Mouse (Mus musculus) embryonic facial prominence, embryonic 15.5 days (tissue): ENCODE results near the gene Slc29a1. TPM values are rescaled to one million over a fixed set of nuclear protein-coding genes. Genes with fewer than 3 reads are reported as not detected.

Experiments
- ATAC-seq: fragments of 200-750 bp; cut with Nextera tagmentation; 2 replicates; pipeline ENCODE4 v1.8.0; 2017; ENCODE audit warnings: low read depth, moderate TSS enrichment; ENCODE audit not compliant: insufficient number of reproducible peaks, low FRiP score, low TSS enrichment
- H3K27ac ChIP-seq: fragments of 300-500 bp; sonication (generic); replicated peaks from 2 replicates; pipeline ENCODE4 v1.5.1; 2015; ENCODE audit warnings: mild to moderate bottlenecking, inconsistent platforms
- H3K27me3 ChIP-seq: fragments of 300-500 bp; sonication (generic); 2 replicates; pipeline ENCODE4 v1.6.1; 2015; ENCODE audit warnings: inconsistent platforms
- H3K36me3 ChIP-seq: fragments of 300-500 bp; sonication (generic); 2 replicates; pipeline ENCODE4 v1.6.1; 2015; ENCODE audit warnings: mild to moderate bottlenecking, inconsistent platforms
- H3K4me1 ChIP-seq: fragments of 300-500 bp; sonication (generic); 2 replicates; pipeline ENCODE4 v1.6.1; 2015; ENCODE audit warnings: inconsistent platforms
- H3K4me2 ChIP-seq: fragments of 300-500 bp; sonication (generic); replicated peaks from 2 replicates; pipeline ENCODE4 v1.6.1; 2015; ENCODE audit warnings: mild to moderate bottlenecking, inconsistent platforms
- H3K4me3 ChIP-seq: fragments of 300-500 bp; sonication (generic); replicated peaks from 2 replicates; pipeline ENCODE4 v1.5.1; 2015; ENCODE audit warnings: mild to moderate bottlenecking, inconsistent platforms
- H3K9ac ChIP-seq: fragments of 300-500 bp; sonication (generic); 2 replicates; pipeline ENCODE4 v1.6.1; 2015; ENCODE audit warnings: inconsistent platforms
- H3K9me3 ChIP-seq: fragments of 300-500 bp; sonication (generic); replicated peaks from 2 replicates; pipeline ENCODE4 v1.6.1; 2016; ENCODE audit warnings: inconsistent platforms
- WGBS: fragments of 180-500 bp; shearing (Covaris S2); methylation state at CpG from one replicate; pipeline ENCODE4 v1.1.7; 2015; 5-methylcytosine and 5-hydroxymethylcytosine counted together
- polyA plus RNA-seq: library from polyadenylated mRNA; unstranded; fragments of >200 nt; fragmentation: Nextera tagmentation; extraction: Ambion mirVana; gene quantifications from 2 replicates; pipeline ENCODE4 v1.2.1, GENCODE M21; 2015

Gene Slc29a1
- polyA plus RNA-seq, 1 experiment from 2014 or later: 92.7 TPM

DNA sequence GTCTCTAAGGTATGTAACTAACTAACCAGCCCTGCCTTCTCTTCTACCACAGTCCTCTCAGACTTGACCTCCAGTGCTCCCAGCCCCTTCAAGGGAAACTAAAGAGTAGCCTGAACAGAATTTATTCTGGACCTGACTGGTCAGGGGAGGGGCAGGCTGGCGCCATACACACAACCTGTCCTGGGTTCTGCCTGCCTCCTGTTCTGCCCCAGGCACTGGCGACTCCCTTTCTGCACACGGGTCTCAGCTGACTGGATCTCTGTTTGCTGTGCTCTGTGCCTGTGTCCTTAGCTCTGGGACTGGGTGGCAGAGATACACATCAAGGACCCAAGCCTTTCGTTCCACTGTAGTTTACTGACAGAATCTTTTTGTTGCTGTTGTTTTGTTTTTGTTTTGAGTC, 19.9 kb downstream of the Slc29a1 start:
- WGBS: 68% methylated on average over 4 of the region's 4 CpGs
- Histone ChIP-seq H3K9me3 (no peaks in the 10 kb centered on the region), H3K4me3 (no peak overlapping the region), H3K4me1 (peaks cover 24% of the 10 kb centered on the region), H3K27ac (no peak overlapping the region), H3K9ac (no peak overlapping the region), H3K27me3 (no peaks in the 10 kb centered on the region), H3K4me2 (no peak overlapping the region), H3K36me3 (no peaks in the 10 kb centered on the region)
- no peak for ATAC-seq

DNA sequence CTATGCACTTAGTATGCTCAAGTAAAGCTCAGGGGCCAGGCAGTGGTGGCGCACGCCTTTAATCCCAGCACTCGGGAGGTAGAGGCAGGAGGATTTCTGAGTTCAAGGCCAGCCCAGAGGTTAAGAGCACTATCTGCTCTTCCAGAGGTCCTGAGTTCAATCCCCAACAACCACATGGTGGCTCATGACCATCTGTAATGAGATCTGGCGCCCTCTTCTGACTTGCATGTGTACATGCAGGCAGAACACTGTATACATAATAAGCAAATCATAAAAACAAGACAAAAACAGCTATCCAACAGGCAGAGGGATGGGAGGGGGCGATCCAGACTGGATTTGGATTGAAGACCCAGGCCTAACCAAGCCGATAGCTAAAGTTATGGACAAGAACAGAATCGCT, 20.6 kb downstream of the Slc29a1 start:
- Histone ChIP-seq H3K36me3 (no peaks in the 10 kb centered on the region), H3K4me2 (no peak overlapping the region), H3K27ac (peak overlapping the region; percentile 77), H3K9me3 (no peaks in the 10 kb centered on the region), H3K4me3 (no peak overlapping the region), H3K27me3 (no peaks in the 10 kb centered on the region), H3K9ac (no peak overlapping the region), H3K4me1 (peaks cover 21% of the 10 kb centered on the region)
- 72% methylated on average over 7 of the region's 7 CpGs for WGBS
- no peak for ATAC-seq

DNA sequence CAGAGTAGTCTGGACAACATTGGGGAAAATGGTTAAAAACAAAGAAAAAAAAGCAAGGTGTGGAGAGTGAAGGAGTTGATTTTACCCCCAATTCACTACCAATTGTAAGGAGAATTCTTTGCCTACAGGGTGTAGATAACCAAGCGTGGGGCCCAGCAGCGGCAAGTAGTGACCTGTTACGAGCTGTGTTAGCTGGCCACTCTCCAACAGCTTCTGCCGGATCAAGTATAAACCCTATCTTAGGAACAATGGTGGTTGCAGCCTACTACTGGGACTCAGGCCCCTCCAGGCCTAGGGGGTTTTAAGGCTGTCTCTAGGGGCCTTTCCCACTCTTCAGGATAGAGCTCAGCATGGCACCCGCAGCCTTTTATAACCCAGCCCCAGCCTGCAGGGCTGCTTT, 21.2 kb downstream of the Slc29a1 start:
- Histone ChIP-seq H3K27me3 (no peaks in the 10 kb centered on the region), H3K9ac (no peak overlapping the region), H3K4me1 (peaks cover 21% of the 10 kb centered on the region), H3K4me3 (no peak overlapping the region), H3K9me3 (no peaks in the 10 kb centered on the region), H3K4me2 (no peak overlapping the region), H3K27ac (peak overlapping the region; percentile 77), H3K36me3 (no peaks in the 10 kb centered on the region)
- WGBS: 46% methylated on average over 5 of the region's 5 CpGs
- ATAC-seq: no peak

DNA sequence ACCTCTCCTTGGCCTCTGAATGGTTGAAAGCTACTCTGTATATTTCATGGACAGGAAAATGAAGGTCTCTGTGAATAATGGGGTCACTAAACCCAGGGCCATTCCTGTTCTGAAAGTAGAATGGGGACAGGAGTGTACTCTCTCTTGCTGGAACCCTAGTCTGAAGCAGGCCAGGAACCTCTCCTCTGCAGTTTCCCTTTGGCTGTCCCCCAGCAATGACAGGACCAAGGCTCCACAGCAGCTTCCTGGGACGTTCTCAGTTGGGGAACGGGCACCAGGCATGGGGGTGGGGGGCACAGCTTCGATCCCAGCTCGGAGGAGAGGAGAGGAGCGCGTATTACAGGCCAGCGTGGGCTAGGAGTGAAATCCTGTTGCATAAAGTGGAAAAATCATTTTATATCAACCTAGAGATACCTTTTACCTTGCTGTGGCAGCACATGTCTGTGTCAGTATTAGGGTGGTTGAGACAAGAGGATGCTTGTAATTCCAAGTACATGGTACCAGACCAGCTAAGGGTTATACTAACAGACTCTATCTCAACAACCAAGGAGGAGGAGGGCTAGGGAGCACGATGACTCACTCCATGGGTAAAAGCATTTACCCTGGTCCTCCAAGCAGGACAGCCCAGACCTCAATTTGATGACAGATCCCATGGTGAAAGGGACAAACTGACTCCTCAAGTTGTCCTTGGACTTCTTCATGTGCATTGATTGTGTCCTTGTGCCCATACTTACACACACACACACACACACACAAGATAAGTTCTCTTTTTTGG, 24.1 kb downstream of the Slc29a1 start:
- Histone ChIP-seq H3K27ac (peak overlapping the region; percentile 98), H3K27me3 (no peaks in the 10 kb centered on the region), H3K36me3 (peaks cover 16% of the 10 kb centered on the region), H3K9ac (no peak overlapping the region), H3K4me3 (no peak overlapping the region), H3K4me1 (peaks cover 30% of the 10 kb centered on the region), H3K4me2 (no peak overlapping the region), H3K9me3 (no peaks in the 10 kb centered on the region)
- ATAC-seq: no peak
- WGBS: 94% methylated on average over 8 of the region's 8 CpGs

DNA sequence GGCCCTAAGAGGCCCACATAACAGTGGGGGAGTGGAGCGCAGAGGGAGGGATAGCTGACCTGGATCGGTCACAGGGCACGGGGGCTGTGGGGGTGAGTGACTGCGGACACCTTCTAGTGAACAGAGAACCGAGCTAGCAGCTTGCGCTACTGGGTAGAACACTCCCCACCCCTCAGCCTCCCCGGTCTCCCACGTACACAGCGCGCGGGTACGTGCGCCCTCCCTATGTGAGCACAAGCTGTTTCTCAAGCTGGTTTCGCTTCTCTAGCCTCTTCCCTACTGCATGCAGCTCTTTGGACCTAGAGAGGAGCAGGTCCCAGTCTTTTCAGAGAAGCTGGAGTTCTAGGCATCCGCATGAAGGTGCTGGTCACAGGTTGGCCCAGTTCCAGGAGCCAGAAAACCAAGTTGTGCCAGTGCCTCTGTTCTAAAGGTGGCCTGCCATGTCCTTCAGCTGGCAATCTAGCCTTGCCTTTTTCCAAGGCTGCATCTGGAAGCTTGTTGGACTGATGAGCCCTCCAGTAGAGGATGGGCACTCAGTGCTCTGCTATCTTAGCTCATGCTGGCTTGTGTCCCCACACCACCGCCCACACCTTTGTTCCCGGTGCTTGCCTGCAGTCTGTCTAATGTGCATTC, 25.2 kb downstream of the Slc29a1 start:
- WGBS: 4% methylated on average over 17 of the region's 17 CpGs
- peaks cover 37% of the 10 kb centered on the region for H3K4me1 ChIP-seq
- H3K4me3 ChIP-seq: peak overlapping the region; percentile 96
- peaks cover 27% of the 10 kb centered on the region for H3K36me3 ChIP-seq
- no peaks in the 10 kb centered on the region for H3K27me3 ChIP-seq
- peak overlapping the region; percentile 75 for H3K4me2 ChIP-seq
- peak; percentile 58 for ATAC-seq
- H3K9me3 ChIP-seq: no peaks in the 10 kb centered on the region
- H3K9ac ChIP-seq: peak overlapping the region; percentile 67
- H3K27ac ChIP-seq: peak overlapping the region; percentile 98

DNA sequence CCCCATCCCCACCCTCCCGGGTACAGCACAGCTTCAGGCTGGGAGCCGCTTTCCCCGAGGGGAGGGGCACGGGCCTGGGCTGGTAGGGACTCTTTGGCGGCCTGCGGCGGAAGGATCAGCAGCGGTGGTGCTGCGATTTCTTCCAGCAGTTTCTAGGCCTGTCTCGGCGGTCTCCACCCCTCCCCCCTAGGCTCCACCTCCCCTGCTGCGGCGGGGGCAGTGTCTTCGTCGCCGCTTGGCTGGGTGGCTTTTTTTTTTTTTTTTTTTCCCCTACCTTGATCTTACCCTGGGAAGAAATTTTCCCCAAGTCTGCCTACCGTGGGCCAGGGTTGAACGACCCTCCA, 25.7 kb downstream of the Slc29a1 start:
- Histone ChIP-seq H3K27ac (peak overlapping the region; percentile 98), H3K9ac (peak overlapping the region; percentile 67), H3K4me3 (peak overlapping the region; percentile 96), H3K4me2 (peak overlapping the region; percentile 75), H3K9me3 (no peaks in the 10 kb centered on the region), H3K27me3 (no peaks in the 10 kb centered on the region), H3K4me1 (peaks cover 42% of the 10 kb centered on the region), H3K36me3 (peaks cover 32% of the 10 kb centered on the region)
- ATAC-seq: peak; percentile 78
- 0% methylated on average over 18 of the region's 18 CpGs for WGBS

DNA sequence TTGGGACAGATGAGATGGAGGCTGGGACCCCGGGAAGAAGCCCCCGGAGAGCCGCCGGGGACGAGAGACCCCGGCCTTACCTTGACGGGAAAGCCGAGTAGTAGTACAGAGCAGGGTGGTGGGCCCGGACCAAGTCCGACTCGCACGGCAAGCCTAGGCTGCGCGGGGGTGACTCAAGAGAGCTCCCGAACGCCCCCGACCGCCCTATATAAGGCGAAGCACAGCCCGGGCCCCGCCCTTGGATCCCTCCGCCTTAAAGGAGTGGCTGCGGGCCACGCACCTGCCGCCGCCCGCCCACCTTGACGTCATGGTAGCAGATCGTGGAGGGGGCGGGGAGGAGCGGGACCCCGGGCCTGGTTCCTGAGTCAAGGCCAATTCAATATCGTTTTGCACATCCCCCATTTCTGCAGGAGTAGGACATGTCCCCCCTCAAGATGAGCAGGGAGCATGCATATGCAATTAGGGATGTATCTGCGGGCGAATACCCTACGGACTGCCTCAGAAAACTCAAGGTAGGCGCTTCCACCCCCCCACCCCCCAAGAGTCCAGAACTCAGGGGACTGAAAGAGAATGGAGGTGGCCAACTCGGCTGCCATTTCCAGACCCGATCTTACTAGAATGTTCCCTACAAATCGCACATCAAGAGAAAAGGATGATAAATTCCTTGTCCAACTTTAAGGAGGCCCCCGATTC, 26.2 kb downstream of the Slc29a1 start, which contains the start of gene Hsp90ab1:
Gene Hsp90ab1 (minus strand): TSS at position 185 of the 693 bp plus-strand sequence.
- H3K27me3 ChIP-seq: no peaks in the 10 kb centered on the region

DNA sequence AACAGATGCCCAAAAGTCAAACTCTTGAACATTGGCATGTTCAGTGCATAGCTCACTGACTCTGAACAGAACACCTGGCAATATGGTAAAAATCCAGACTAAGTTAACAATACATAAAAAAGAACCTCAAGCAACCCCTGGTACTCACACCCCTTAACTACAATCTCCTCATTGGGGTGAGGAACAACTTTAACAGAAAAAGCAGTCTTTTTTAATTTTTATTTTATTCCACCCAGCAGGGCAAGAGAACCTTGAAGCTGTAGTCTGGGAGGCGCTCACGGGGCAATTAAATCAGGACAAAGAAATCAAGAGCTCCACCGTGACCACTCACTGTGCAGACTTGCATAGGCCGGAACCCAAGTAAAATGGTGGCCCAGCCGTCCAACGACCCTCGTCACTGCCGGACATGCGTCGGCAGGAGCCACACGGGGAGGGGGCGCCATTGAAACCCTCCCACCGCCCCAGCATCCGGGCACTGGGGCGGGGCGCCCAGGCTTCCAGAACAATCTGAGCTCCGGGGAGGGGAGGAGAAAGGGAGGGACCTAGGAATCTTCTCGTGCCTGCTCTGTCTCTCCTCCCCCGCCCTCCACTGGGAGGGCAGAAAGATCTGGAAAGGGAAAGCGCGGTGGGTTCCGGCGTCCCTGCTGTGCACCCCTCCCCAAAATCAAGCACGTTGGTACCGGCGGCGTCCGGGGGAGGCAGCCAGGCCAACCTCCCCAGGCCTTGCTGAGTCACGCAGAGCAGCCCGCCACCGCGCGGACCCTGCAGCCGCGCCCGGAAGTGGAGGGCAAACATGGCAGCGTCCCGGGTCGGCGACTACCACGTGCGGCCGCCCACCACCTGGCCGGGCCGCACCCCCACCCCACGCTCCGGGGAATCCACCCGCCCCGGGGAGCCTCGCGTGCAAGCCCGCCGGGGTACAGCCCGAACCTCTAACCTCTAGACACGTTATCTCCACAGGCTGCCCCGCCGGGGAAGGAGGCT, 27.0 kb downstream of the Slc29a1 start:
- Histone ChIP-seq H3K27me3 (no peaks in the 10 kb centered on the region), H3K4me1 (peaks cover 50% of the 10 kb centered on the region), H3K36me3 (peaks cover 45% of the 10 kb centered on the region), H3K4me3 (peak overlapping the region; percentile 96), H3K9ac (peak overlapping the region; percentile 97), H3K27ac (peak overlapping the region; percentile 98), H3K9me3 (no peaks in the 10 kb centered on the region), H3K4me2 (peak overlapping the region; percentile 55)
- under 1% methylated on average over 57 of the region's 57 CpGs for WGBS
- ATAC-seq: peak; percentile 56

More for the DNA sequence above, 26.2 kb downstream of the Slc29a1 start, which contains the start of gene Hsp90ab1:
- Histone ChIP-seq H3K36me3 (peaks cover 37% of the 10 kb centered on the region), H3K9ac (peak within 1 kb of the TSS; percentile 97), H3K27ac (peak within 1 kb of the TSS; percentile 98), H3K9me3 (no peaks in the 10 kb centered on the region), H3K4me2 (peak within 1 kb of the TSS; percentile 75), H3K4me3 (peak within 1 kb of the TSS; percentile 96), H3K4me1 (peaks cover 47% of the 10 kb centered on the region)
- WGBS: under 1% methylated on average over 41 of the region's 41 CpGs
- ATAC-seq: peak; percentile 90

DNA sequence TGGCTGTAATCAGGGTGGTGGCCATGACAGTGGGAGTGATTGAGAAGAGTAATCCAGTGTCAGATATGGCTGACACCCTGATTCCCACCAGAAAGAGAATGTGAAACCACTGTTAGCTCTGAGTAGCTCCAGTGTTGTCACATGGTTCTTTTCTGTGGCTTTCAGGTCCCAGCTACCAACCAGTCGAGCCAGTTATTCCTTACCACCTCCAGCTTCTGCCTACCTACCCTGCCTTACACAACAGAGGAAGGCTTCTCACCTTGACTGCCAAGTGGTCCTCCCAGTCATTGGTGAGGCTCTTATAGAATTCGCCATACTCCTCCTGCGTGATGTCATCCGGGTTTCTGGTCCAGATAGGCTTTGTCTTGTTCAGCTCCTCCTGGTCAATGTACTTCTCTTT, 29.4 kb downstream of the Slc29a1 start:
- Histone ChIP-seq H3K4me2 (no peak overlapping the region), H3K9ac (0 out of 2 replicates have a peak overlapping the region, but pooled peaks have one; percentile 12), H3K4me1 (peaks cover 68% of the 10 kb centered on the region), H3K36me3 (peaks cover 68% of the 10 kb centered on the region), H3K27me3 (no peaks in the 10 kb centered on the region), H3K27ac (no peak overlapping the region), H3K9me3 (no peaks in the 10 kb centered on the region), H3K4me3 (no peak overlapping the region)
- WGBS: 79% methylated on average over 4 of the region's 4 CpGs
- ATAC-seq: no peak

DNA sequence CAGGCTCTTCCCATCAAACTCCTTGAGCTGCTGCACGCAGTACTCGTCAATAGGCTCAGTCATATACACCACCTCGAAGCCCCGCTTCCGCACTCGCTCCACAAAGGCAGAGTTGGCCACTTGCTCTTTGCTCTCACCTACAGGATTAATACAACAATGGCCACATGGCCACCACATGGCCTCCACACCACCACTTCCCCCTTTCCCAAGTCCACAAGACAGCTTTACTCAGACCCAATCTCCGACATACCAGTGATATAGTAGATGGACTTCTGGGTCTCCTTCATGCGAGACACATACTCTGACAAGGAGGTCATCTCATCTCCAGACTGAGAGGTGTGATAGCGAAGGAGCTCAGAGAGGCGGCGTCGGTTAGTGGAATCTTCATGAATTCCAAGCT, 30.4 kb downstream of the Slc29a1 start:
- Histone ChIP-seq H3K9ac (no peak overlapping the region), H3K4me1 (peaks cover 68% of the 10 kb centered on the region), H3K4me3 (no peak overlapping the region), H3K4me2 (no peak overlapping the region), H3K9me3 (no peaks in the 10 kb centered on the region), H3K36me3 (peaks cover 68% of the 10 kb centered on the region), H3K27ac (0 out of 2 replicates have a peak overlapping the region, but pooled peaks have one; percentile 17), H3K27me3 (no peaks in the 10 kb centered on the region)
- ATAC-seq: no peak
- 85% methylated on average over 12 of the region's 12 CpGs for WGBS
